ENCODE assay signal across 9 mouse cellular contexts in genomic region chr13:56221995-56222848, GRCm38 (mm10). TPM values are rescaled to one million over a fixed set of nuclear protein-coding genes. Genes with fewer than 3 reads are reported as not detected.
DNase-seq lines count a peak whose midpoint lies in the region; ATAC-seq and TF ChIP-seq lines count a peak whose summit lies in the region.
"Had no signal": no experiment of that assay in that cellular context is flagged by ENCODE, and none has a peak within 500 bp of the region (broad histone marks: within the 10 kb centered on the region; RNA-seq: fewer than 3 reads in every experiment).

No protein-coding gene starts in this region.

- H3K36me3 ChIP-seq in liver, embryonic 11.5 days (ENCODE audit: control insufficient read depth, insufficient read depth, low read length) = no peaks in the 10 kb centered on the region
- no peaks in the 10 kb centered on the region for H3K36me3 ChIP-seq in forebrain, embryonic 11.5 days (ENCODE audit: control insufficient read depth, insufficient read depth, low read length)
- H3K36me3 ChIP-seq in hindbrain, postnatal 0 days (ENCODE audit: insufficient read depth, low read length) = no peaks in the 10 kb centered on the region
- no peaks in the 10 kb centered on the region for H3K36me3 ChIP-seq in liver, embryonic 13.5 days
- no peaks in the 10 kb centered on the region for H3K36me3 ChIP-seq in splenic B cell, adult 2 months (ENCODE audit: control insufficient read depth, insufficient read depth, low read length, poor library complexity, severe bottlenecking)

- ATAC-seq in liver, embryonic 11.5 days (replicated peaks; ENCODE audit: low FRiP score) = no peak
- ATAC-seq in forebrain, embryonic 11.5 days (replicated peaks; ENCODE audit: low FRiP score) = peak; percentile 70
- peak; percentile 77 for ATAC-seq in hindbrain, postnatal 0 days
- ATAC-seq in liver, embryonic 13.5 days (ENCODE audit: low read depth) = no peak

- DNase-seq in liver, embryonic 11.5 days (ENCODE audit: low spot score) = no peak
- DNase-seq in liver = no peak
- peak; percentile 83 for DNase-seq in forebrain, embryonic 11.5 days (ENCODE audit: low spot score)
- DNase-seq in hindbrain, postnatal 0 days (ENCODE audit: low spot score) = peak; percentile 68
- DNase-seq in liver, embryonic 13.5 days = no peak
- peak; percentile 5 for DNase-seq in splenic B cell, adult 2 months (ENCODE audit: low read depth, low spot score)
- DNase-seq in yolk sac, embryonic 10.5 days (ENCODE audit: low spot score) = no peak
- DNase-seq in thymus, postnatal 36 days = no peak

- no peaks in the 10 kb centered on the region for H3K4me1 ChIP-seq in liver, embryonic 11.5 days (replicated peaks; ENCODE audit: control insufficient read depth, insufficient read depth, low read length)
- peaks cover 30% of the 10 kb centered on the region for H3K4me1 ChIP-seq in forebrain, embryonic 11.5 days (replicated peaks; ENCODE audit: control insufficient read depth, insufficient read depth, low read length)
- H3K4me1 ChIP-seq in hindbrain, postnatal 0 days (ENCODE audit: insufficient read depth, low read length) = peaks cover 17% of the 10 kb centered on the region; the same call in 1 of the 2 replicates
- 0 out of 2 replicates have a peak, but pooled peaks cover 4% of the 10 kb centered on the region for H3K4me1 ChIP-seq in liver, embryonic 13.5 days (replicated peaks)

- H3K27me3 ChIP-seq in liver, embryonic 11.5 days (replicated peaks; ENCODE audit: control insufficient read depth, insufficient read depth, low read length) = peaks cover 69% of the 10 kb centered on the region
- peaks cover 37% of the 10 kb centered on the region for H3K27me3 ChIP-seq in forebrain, embryonic 11.5 days (ENCODE audit: control insufficient read depth, insufficient read depth, low read length)
- H3K27me3 ChIP-seq in hindbrain, postnatal 0 days (ENCODE audit: insufficient read depth, low read length) = peaks cover 22% of the 10 kb centered on the region
- peaks cover 79% of the 10 kb centered on the region for H3K27me3 ChIP-seq in liver, embryonic 13.5 days
- H3K27me3 ChIP-seq in splenic B cell, adult 2 months (ENCODE audit: control insufficient read depth, insufficient read depth, low read length, poor library complexity, severe bottlenecking) = no peaks in the 10 kb centered on the region; the same call in 1 of the 2 replicates

- no peak for TF ChIP-seq CTCF in hindbrain, postnatal 0 days (IDR thresholded peaks at IDR 0.05; ENCODE audit: low read depth)

- peak overlapping the region; percentile 39 for H3K4me3 ChIP-seq in liver, embryonic 11.5 days (ENCODE audit: low read depth, low read length)
- peak overlapping the region; percentile 25; the same call in 1 of the 2 replicates for H3K4me3 ChIP-seq in forebrain, embryonic 11.5 days (ENCODE audit: low read depth, low read length)
- H3K4me3 ChIP-seq in hindbrain, postnatal 0 days (ENCODE audit: low read length) = peak overlapping the region; percentile 34
- no peak overlapping the region for H3K4me3 ChIP-seq in liver, embryonic 13.5 days (replicated peaks)

- no peaks in the 10 kb centered on the region for H3K9me3 ChIP-seq in liver, embryonic 11.5 days (ENCODE audit: control insufficient read depth, low read length)
- H3K9me3 ChIP-seq in forebrain, embryonic 11.5 days (ENCODE audit: control insufficient read depth, low read length) = no peaks in the 10 kb centered on the region
- H3K9me3 ChIP-seq in hindbrain, postnatal 0 days (ENCODE audit: low read length) = no peaks in the 10 kb centered on the region
- H3K9me3 ChIP-seq in liver, embryonic 13.5 days (replicated peaks) = no peaks in the 10 kb centered on the region

- H3K9ac ChIP-seq in liver, embryonic 11.5 days (ENCODE audit: low read depth, low read length) = no peak overlapping the region
- peak overlapping the region; percentile 67 for H3K9ac ChIP-seq in forebrain, embryonic 11.5 days (ENCODE audit: low read length)
- 0 out of 2 replicates have a peak overlapping the region, but pooled peaks have one; percentile 19 for H3K9ac ChIP-seq in hindbrain, postnatal 0 days (replicated peaks; ENCODE audit: low read length)
- no peak overlapping the region for H3K9ac ChIP-seq in liver, embryonic 13.5 days

- H3K27ac ChIP-seq in liver, embryonic 11.5 days (ENCODE audit: low read depth, low read length) = no peak overlapping the region
- peak overlapping the region; percentile 98 for H3K27ac ChIP-seq in forebrain, embryonic 11.5 days (ENCODE audit: low read depth, low read length)
- peak overlapping the region; percentile 32; the same call in 1 of the 2 replicates for H3K27ac ChIP-seq in hindbrain, postnatal 0 days
- no peak overlapping the region for H3K27ac ChIP-seq in liver, embryonic 13.5 days

- 3% methylated on average over 50 of the region's 50 CpGs for WGBS in liver, embryonic 11.5 days
- under 1% methylated on average over 50 of the region's 50 CpGs for WGBS in forebrain, embryonic 11.5 days
- 5% methylated on average over 50 of the region's 50 CpGs for WGBS in hindbrain, postnatal 0 days
- 3% methylated on average over 50 of the region's 50 CpGs for WGBS in liver, embryonic 13.5 days (ENCODE audit: insufficient replicate concordance)

- H3K4me2 ChIP-seq in liver, embryonic 11.5 days = peak overlapping the region; percentile 63
- H3K4me2 ChIP-seq in forebrain, embryonic 11.5 days (ENCODE audit: low read depth, low read length, severe bottlenecking) = peak overlapping the region; percentile 71
- H3K4me2 ChIP-seq in hindbrain, postnatal 0 days (ENCODE audit: low read depth, low read length) = peak overlapping the region; percentile 65
- peak overlapping the region; percentile 33; the same call in 1 of the 2 replicates for H3K4me2 ChIP-seq in liver, embryonic 13.5 days

RNA-seq across cellular contexts. Expression of gene Neurog1, which starts 29.7 kb away (rescaled TPM):
- not detected in 2 replicates for polyA plus RNA-seq in liver, embryonic 11.5 days (2014; fragmentation: Nextera tagmentation; extraction: Ambion mirVana)
- 27.6 and 33.2 TPM in 2 replicates for polyA plus RNA-seq in forebrain, embryonic 11.5 days (2014; fragmentation: Nextera tagmentation; extraction: Ambion mirVana)
- 0.14 and 0.42 TPM in 2 replicates for total RNA-seq in hindbrain, postnatal 0 days (2014; rRNA removed)
- polyA plus RNA-seq in hindbrain, postnatal 0 days (2015; fragmentation: Nextera tagmentation; extraction: Ambion mirVana) = 0.10 and 0.30 TPM in 2 replicates
- not detected in 2 replicates for polyA plus RNA-seq in liver, embryonic 13.5 days (2015; fragmentation: Nextera tagmentation; extraction: Ambion mirVana)
- polyA plus RNA-seq: small intestine, adult 2 months had no signal

RNA-seq across cellular contexts. Expression of gene Tifab, which starts 43.5 kb away (rescaled TPM):
- polyA plus RNA-seq in liver, embryonic 11.5 days (2014; fragmentation: Nextera tagmentation; extraction: Ambion mirVana) = 1.9 and 2.2 TPM in 2 replicates
- 0.11 and 0.13 TPM in 2 replicates for polyA plus RNA-seq in forebrain, embryonic 11.5 days (2014; fragmentation: Nextera tagmentation; extraction: Ambion mirVana)
- total RNA-seq in hindbrain, postnatal 0 days (2014; rRNA removed) = 0.31 TPM in 1 of 2 replicates, not detected in the other
- polyA plus RNA-seq in hindbrain, postnatal 0 days (2015; fragmentation: Nextera tagmentation; extraction: Ambion mirVana) = 0.54 and 0.75 TPM in 2 replicates
- 5.7 and 5.9 TPM in 2 replicates for polyA plus RNA-seq in liver, embryonic 13.5 days (2015; fragmentation: Nextera tagmentation; extraction: Ambion mirVana)

Comparison
In these comparisons a context has a peak if more than half of its experiments do, and no peak if none do; other contexts are left out.
1. ATAC-seq: peak in forebrain, embryonic 11.5 days (single experiment) and hindbrain, postnatal 0 days (single experiment); none in liver, embryonic 11.5 days (single experiment) and liver, embryonic 13.5 days (single experiment).
2. DNase-seq: peak in forebrain, embryonic 11.5 days (single experiment), hindbrain, postnatal 0 days (single experiment) and splenic B cell, adult 2 months (single experiment); none in liver, embryonic 11.5 days (single experiment), liver (single experiment), liver, embryonic 13.5 days (single experiment), yolk sac, embryonic 10.5 days (single experiment) and thymus, postnatal 36 days (0 of 2).
3. H3K27ac ChIP-seq: peak in forebrain, embryonic 11.5 days (single experiment) and hindbrain, postnatal 0 days (single experiment); none in liver, embryonic 11.5 days (single experiment) and liver, embryonic 13.5 days (single experiment).
4. H3K9ac ChIP-seq: peak in forebrain, embryonic 11.5 days (single experiment) and hindbrain, postnatal 0 days (single experiment); none in liver, embryonic 11.5 days (single experiment) and liver, embryonic 13.5 days (single experiment).
5. RNA of gene Neurog1, which starts 29.7 kb away (polyA plus RNA-seq): 27.6 to 33.2 TPM in forebrain, embryonic 11.5 days; 0.10 to 0.30 TPM in hindbrain, postnatal 0 days, not detected in liver, embryonic 11.5 days and not detected in liver, embryonic 13.5 days; every median in the first group is over 10 times any median in the second.
6. Peak in every context shown above with its lines, with median percentiles within 50 percentile points of each other: H3K4me2 ChIP-seq.